Mouse (Mus musculus): ENCODE data around the gene Klrg2. TPM values are rescaled to one million over a fixed set of nuclear protein-coding genes. Genes with fewer than 3 reads are reported as not detected.
"Not testable (repeated sequence)": the region's sequence is repeated elsewhere in the genome, so short reads cannot be mapped to it uniquely, and the experiment has no call there.

The Klrg2 gene
- polyA plus RNA-seq (2012; rRNA removed) = 0.34 and 0.48 TPM in 2 replicates

DNA sequence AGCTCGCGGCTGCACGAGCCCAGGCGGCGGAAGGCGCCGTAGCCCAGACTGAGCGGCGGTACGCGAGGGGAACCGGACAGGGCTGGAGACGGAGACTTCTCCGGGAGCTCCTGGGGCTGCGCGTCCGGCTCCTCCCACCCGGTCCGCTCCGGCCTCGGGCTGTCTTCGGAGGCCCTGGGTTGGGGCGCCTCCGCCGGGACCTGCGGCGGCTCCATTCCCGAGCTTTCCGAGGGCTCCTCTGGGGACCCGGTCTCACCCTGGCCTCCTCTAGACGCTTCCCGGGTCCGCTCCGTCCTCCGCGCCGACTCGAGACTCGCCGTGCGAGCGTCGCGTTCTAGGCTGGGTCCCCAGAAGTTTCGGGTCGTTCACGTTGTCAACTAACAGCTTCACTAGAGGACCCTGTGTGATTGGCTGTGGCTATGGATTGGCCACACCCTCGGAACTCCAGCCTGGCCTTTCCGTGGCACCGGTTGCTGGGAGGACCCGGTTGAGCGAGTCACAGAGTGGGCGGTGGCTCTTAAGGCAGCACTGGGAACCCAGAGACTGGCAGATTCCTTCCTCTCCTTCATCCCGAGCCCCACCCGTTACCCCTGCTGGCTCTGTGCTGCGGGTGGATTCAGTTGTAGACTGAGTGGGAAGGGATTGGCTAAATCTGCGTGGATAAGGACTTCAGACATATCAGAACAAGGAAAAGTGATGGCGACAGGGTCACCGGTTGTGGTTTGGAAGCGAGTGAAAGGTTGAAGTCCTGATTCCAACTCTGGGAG lies at the start of gene Klrg2:
Gene Klrg2 (minus strand): TSS at position 391 of the 767 bp plus-strand sequence.
- peak within 1 kb of the TSS; percentile 24 for H3K4me3 ChIP-seq (ENCODE audit: insufficient read depth, low read length)
- TF ChIP-seq CTCF (IDR thresholded peaks at IDR 0.05; ENCODE audit: extremely low read depth, insufficient read depth, low read length) (no peak), POLR2A (IDR thresholded peaks at IDR 0.05; ENCODE audit: extremely low read depth, insufficient read depth, low read length) (no peak)
- H3K4me1 ChIP-seq (ENCODE audit: control insufficient read depth, insufficient read depth, low read length) = no peaks in the 10 kb centered on the region
- no peak within 1 kb of the TSS for H3K27ac ChIP-seq (ENCODE audit: insufficient read depth, low read length)

DNA sequence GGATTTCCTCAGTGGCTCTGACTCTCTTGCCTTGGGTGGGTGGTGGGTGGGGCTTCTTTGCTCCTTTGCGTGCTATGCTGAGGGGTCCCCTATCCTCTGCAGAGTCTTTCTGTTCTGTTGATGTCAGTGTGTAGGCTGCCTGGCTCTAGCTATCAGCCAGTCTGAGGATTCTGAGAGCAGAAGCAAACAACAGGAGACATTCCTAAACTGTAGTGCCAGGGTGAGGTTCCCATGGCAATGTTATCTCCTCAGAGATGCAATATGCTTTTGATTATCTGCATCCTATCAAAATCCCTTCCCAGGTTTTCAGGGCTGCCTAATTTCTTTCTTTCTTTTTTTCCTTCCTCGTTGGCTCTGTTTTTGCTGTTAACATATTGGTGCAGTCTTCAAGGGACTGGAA lies 45.5 kb upstream of the Klrg2 start:
- Histone ChIP-seq H3K27ac (ENCODE audit: insufficient read depth, low read length) (no peak overlapping the region), H3K4me1 (ENCODE audit: control insufficient read depth, insufficient read depth, low read length) (no peaks in the 10 kb centered on the region), H3K4me3 (ENCODE audit: insufficient read depth, low read length) (no peak overlapping the region)
- TF ChIP-seq CTCF (IDR thresholded peaks at IDR 0.05; ENCODE audit: extremely low read depth, insufficient read depth, low read length) (no peak), POLR2A (IDR thresholded peaks at IDR 0.05; ENCODE audit: extremely low read depth, insufficient read depth, low read length) (no peak)

DNA sequence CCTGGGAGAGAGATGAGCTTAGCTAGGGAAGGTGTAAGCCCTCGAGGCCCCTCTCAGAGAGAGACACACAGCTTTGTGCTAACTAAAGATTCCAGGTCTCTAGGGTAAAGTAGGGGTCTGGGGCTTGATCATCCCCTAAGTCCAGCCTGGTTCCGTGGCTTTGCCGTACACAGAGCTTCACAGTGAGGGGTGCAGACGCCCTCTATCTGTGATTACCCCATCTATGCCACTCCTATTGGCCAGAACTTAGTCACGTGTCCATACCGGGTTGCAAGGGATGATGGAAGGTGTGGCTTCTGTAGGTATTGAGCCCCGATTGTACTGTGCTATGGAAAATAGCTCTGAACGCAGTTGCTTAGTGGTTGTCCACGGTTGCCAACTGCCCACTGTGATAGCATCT lies 40.6 kb upstream of the Klrg2 start:
- TF ChIP-seq CTCF (IDR thresholded peaks at IDR 0.05; ENCODE audit: extremely low read depth, insufficient read depth, low read length) = no peak
- TF ChIP-seq POLR2A (IDR thresholded peaks at IDR 0.05; ENCODE audit: extremely low read depth, insufficient read depth, low read length) = no peak
- Histone ChIP-seq H3K4me1 (ENCODE audit: control insufficient read depth, insufficient read depth, low read length) (no peaks in the 10 kb centered on the region), H3K4me3 (ENCODE audit: insufficient read depth, low read length) (no peak overlapping the region), H3K27ac (ENCODE audit: insufficient read depth, low read length) (no peak overlapping the region)

- TF ChIP-seq CTCF (IDR thresholded peaks at IDR 0.05; ENCODE audit: extremely low read depth, insufficient read depth, low read length) (no peak), POLR2A (IDR thresholded peaks at IDR 0.05; ENCODE audit: extremely low read depth, insufficient read depth, low read length) (no peak)
These were observed 39.7 kb upstream of the Klrg2 start for GRCm38 (mm10) chr6:38676723-38677122.

DNA sequence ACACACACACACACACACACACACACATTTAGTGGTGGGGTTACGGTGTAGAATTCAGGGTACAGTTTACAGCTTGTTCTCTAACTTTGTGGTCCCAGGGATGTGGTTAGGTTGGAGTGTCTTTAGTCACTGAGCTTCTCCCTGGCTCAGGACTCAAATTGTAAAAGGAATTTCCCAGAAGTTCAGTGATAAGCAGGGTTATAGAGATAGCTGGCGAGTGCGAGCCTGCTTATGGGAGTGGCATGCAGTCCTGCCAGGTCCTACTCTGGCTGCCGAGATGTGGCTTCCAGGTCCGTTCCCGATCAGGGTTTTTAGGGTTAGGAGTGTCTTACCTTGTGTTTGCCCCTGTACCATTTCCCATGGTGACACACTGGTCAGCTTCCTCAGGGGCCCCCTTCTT lies 39.2 kb upstream of the Klrg2 start:
- no peak overlapping the region for H3K4me3 ChIP-seq (ENCODE audit: insufficient read depth, low read length)
- no peak for TF ChIP-seq CTCF (IDR thresholded peaks at IDR 0.05; ENCODE audit: extremely low read depth, insufficient read depth, low read length)
- no peak for TF ChIP-seq POLR2A (IDR thresholded peaks at IDR 0.05; ENCODE audit: extremely low read depth, insufficient read depth, low read length)
- no peaks in the 10 kb centered on the region for H3K4me1 ChIP-seq (ENCODE audit: control insufficient read depth, insufficient read depth, low read length)
- H3K27ac ChIP-seq (ENCODE audit: insufficient read depth, low read length) = no peak overlapping the region

More at GRCm38 (mm10) chr6:38676723-38677122, 39.7 kb upstream of the Klrg2 start:
- Histone ChIP-seq H3K4me1 (ENCODE audit: control insufficient read depth, insufficient read depth, low read length) (no peaks in the 10 kb centered on the region), H3K4me3 (ENCODE audit: insufficient read depth, low read length) (no peak overlapping the region), H3K27ac (ENCODE audit: insufficient read depth, low read length) (no peak overlapping the region)

DNA sequence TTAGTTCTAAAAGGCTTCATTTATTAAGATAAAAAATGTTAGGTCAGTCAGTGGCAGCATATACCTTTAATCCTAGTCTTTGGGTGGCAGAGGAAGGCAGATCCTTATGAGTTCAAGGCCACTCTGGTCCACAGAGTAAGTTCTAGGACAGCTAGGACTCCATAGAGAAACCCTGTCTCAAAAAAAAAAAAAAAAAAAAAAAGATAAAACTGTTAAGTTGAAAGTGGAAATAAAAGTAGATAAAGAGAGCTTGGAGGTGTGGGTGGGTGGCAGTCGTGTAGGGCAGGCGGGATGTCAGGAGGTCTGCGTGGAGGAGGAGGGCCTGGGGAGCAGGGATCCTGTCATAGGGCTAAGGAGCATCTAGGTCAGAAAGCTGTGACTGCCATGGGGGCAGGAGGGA lies 35.0 kb upstream of the Klrg2 start:
- Histone ChIP-seq H3K4me3 (ENCODE audit: insufficient read depth, low read length) (no peak overlapping the region), H3K4me1 (ENCODE audit: control insufficient read depth, insufficient read depth, low read length) (no peaks in the 10 kb centered on the region; the same call in 1 of the 2 replicates), H3K27ac (ENCODE audit: insufficient read depth, low read length) (no peak overlapping the region)
- TF ChIP-seq POLR2A (IDR thresholded peaks at IDR 0.05; ENCODE audit: extremely low read depth, insufficient read depth, low read length) = no peak
- TF ChIP-seq CTCF (IDR thresholded peaks at IDR 0.05; ENCODE audit: extremely low read depth, insufficient read depth, low read length) = no peak

DNA sequence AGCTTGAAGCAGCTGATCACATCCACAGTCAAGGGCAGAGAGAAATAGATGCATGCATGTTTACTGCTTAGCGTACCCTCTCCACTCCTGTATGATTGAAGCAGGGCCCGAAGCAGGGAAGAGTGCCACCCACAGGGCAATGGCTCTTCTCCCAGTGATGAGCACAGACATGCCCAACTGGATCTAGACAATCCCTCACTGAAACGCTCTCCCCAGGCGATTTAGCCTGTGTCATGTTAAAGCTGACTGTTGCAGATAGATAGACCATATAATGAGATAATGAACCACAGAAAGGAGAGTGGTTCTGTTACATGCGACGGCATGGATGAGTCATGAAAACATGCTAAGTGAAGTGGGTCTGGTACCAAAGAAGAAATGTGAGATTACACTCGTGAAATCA lies 34.2 kb upstream of the Klrg2 start:
- H3K4me3 ChIP-seq (ENCODE audit: insufficient read depth, low read length) = no peak overlapping the region
- TF ChIP-seq POLR2A (IDR thresholded peaks at IDR 0.05; ENCODE audit: extremely low read depth, insufficient read depth, low read length) (no peak), CTCF (IDR thresholded peaks at IDR 0.05; ENCODE audit: extremely low read depth, insufficient read depth, low read length) (no peak)
- no peak overlapping the region for H3K27ac ChIP-seq (ENCODE audit: insufficient read depth, low read length)

GRCm38 (mm10) chr6:38670488-38670887 lies 33.4 kb upstream of the Klrg2 start:
- not testable (repeated sequence) for H3K4me1 ChIP-seq (ENCODE audit: control insufficient read depth, insufficient read depth, low read length); H3K4me3 ChIP-seq (ENCODE audit: insufficient read depth, low read length); H3K27ac ChIP-seq (ENCODE audit: insufficient read depth, low read length)

More for the DNA sequence above, 34.2 kb upstream of the Klrg2 start:
- no peaks in the 10 kb centered on the region; the same call in 1 of the 2 replicates for H3K4me1 ChIP-seq (ENCODE audit: control insufficient read depth, insufficient read depth, low read length)

GRCm38 (mm10) chr6:38669580-38669979 lies 32.5 kb upstream of the Klrg2 start:
- TF ChIP-seq POLR2A (IDR thresholded peaks at IDR 0.05; ENCODE audit: extremely low read depth, insufficient read depth, low read length) (no peak), CTCF (IDR thresholded peaks at IDR 0.05; ENCODE audit: extremely low read depth, insufficient read depth, low read length) (0 out of 2 replicates have a peak, but pooled peaks have one; percentile 7)
- H3K4me1 ChIP-seq (ENCODE audit: control insufficient read depth, insufficient read depth, low read length) = peaks cover 1% of the 10 kb centered on the region; the same call in 1 of the 2 replicates
- no peak overlapping the region for H3K4me3 ChIP-seq (ENCODE audit: insufficient read depth, low read length)
- H3K27ac ChIP-seq (ENCODE audit: insufficient read depth, low read length) = no peak overlapping the region
